Mouse (Mus musculus) yolk sac, embryonic 10.5 days (tissue): ENCODE measurements around the gene Gm14418.
A peak's percentile ranks its signal among the peaks of the same experiment; 100 is the strongest.

Source experiments
- DNase-seq: peaks from one replicate; pipeline ENCODE4 v3.0.0-alpha.2; 2017; ENCODE audit warnings: low spot score

Gene Gm14418

DNA sequence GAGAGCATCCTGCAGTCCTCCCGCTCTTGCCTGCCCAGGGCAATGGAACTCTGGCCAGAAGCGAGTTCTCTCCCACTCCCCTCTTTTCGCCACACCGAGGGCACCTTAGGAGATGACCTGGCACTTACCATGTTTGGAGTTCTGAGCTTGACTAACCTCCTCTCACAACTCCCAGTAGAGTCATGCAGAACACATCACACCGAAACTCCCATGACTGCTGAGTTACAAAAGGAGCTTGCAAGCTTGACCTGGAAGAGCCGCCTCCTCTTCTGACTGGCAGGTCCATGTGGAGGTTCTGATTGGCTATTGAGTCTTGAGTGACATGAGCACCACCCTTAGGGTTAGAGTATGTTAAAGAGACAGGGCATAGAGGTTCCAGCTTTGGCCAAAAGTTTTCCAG, at the start of gene Gm14418:
Gene Gm14418 (minus strand): TSS at position 225 of the 400 bp plus-strand sequence.
- DNase-seq: peak; percentile 19
